Mouse (Mus musculus) midbrain, postnatal 0 days (tissue): ENCODE data around the gene Itga11. TPM values are rescaled to one million over a fixed set of nuclear protein-coding genes. Genes with fewer than 3 reads are reported as not detected.

Source experiments
- ATAC-seq: fragments of 200-750 bp; cut with Nextera tagmentation; 2 replicates; pipeline ENCODE4 v1.8.0; 2017; ENCODE audit warnings: moderate number of reproducible peaks, mild to moderate bottlenecking, moderate TSS enrichment, moderate library complexity; ENCODE audit not compliant: low FRiP score
- DNase-seq: peaks from one replicate; pipeline ENCODE4 v3.0.0-alpha.2; 2015; ENCODE audit warnings: low spot score
- H3K27ac ChIP-seq: fragments of 300-500 bp; sonication (generic); 2 replicates; pipeline ENCODE4 v1.5.1; 2014; ENCODE audit warnings: low read depth, mild to moderate bottlenecking, low read length, mixed read lengths
- H3K27me3 ChIP-seq: fragments of 300-500 bp; sonication (generic); 2 replicates; pipeline ENCODE4 v1.6.1; 2014; ENCODE audit warnings: low read length, control low read depth, mixed read lengths; ENCODE audit not compliant: insufficient read depth
- H3K36me3 ChIP-seq: fragments of 300-500 bp; sonication (generic); 2 replicates; pipeline ENCODE4 v1.6.1; 2014; ENCODE audit warnings: low read length, control low read depth, mixed read lengths; ENCODE audit not compliant: insufficient read depth
- H3K4me1 ChIP-seq: fragments of 300-500 bp; sonication (generic); 2 replicates; pipeline ENCODE4 v1.6.1; 2014; ENCODE audit warnings: mild to moderate bottlenecking, control low read depth, antibody characterized with exemption, low read length, mixed read lengths; ENCODE audit not compliant: insufficient read depth
- H3K4me2 ChIP-seq: fragments of 300-500 bp; sonication (generic); 2 replicates; pipeline ENCODE4 v1.6.1; 2014; ENCODE audit warnings: low read depth, mild to moderate bottlenecking, low read length, mixed read lengths; ENCODE audit not compliant: poor library complexity, severe bottlenecking
- H3K4me3 ChIP-seq: fragments of 300-500 bp; sonication (generic); 2 replicates; pipeline ENCODE4 v1.5.1; 2014; ENCODE audit warnings: low read depth, mild to moderate bottlenecking, low read length, moderate library complexity
- H3K9ac ChIP-seq: fragments of 300-500 bp; sonication (generic); replicated peaks from 2 replicates; pipeline ENCODE4 v1.6.1; 2014; ENCODE audit warnings: mild to moderate bottlenecking, low read length, moderate library complexity, mixed read lengths; ENCODE audit not compliant: poor library complexity, severe bottlenecking
- H3K9me3 ChIP-seq: fragments of 300-500 bp; sonication (generic); 2 replicates; pipeline ENCODE4 v1.6.1; 2016; ENCODE audit warnings: low read length, control low read depth
- CTCF ChIP-seq: IDR thresholded peaks from 2 replicates; pipeline ENCODE4 v1.5.1; 2016; ENCODE audit warnings: antibody characterized with exemption, mild to moderate bottlenecking
- WGBS: fragments of 180-500 bp; shearing (Covaris S2); extraction: QIAGEN DNeasy Blood & Tissue Kit; methylation state at CpG from one replicate; pipeline ENCODE4 v1.1.7; 2014; 5-methylcytosine and 5-hydroxymethylcytosine counted together
- polyA plus RNA-seq: library from polyadenylated mRNA; unstranded; fragments of >200 nt; fragmentation: Nextera tagmentation; extraction: Ambion mirVana; gene quantifications from 2 replicates; pipeline ENCODE4 v1.2.1, GENCODE M21; 2015
- total RNA-seq: library from RNA; depleted of rRNA; stranded (reverse); fragments of >200 nt; gene quantifications from 2 replicates; pipeline ENCODE4 v1.2.3, GENCODE M21; 2014

The Itga11 gene
- total and polyA plus RNA-seq, 2 experiments from 2014 or later: 0.52 to 2.3 TPM

DNA sequence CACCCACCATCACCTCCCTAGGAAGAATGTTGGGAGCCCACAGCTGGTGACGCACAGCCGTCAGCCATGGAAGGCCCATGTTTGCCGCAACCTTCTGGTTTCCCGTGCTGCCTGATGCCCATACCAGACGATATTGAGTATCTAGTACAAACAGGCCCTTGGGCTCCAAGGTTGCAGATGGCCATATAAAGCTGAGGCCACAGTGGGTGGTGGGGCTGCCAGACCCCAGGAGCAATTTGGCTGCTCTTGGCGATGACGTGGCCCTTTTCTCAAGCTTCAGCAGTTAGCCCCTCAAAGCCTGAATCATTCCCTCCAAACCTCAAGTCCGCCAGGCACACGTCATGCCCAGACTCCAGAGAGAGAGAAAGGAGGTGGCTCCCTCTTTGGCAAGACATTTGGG lies 46.5 kb downstream of the Itga11 start:
- 0 out of 2 replicates have a peak, but pooled peaks cover 5% of the 10 kb centered on the region for H3K4me1 ChIP-seq
- H3K9ac ChIP-seq: no peak overlapping the region
- H3K4me2 ChIP-seq: no peak overlapping the region
- WGBS: 89% methylated on average over 9 of the region's 9 CpGs
- no peak for DNase-seq
- no peaks in the 10 kb centered on the region for H3K27me3 ChIP-seq
- H3K36me3 ChIP-seq: no peaks in the 10 kb centered on the region
- no peak overlapping the region for H3K27ac ChIP-seq
- no peak for TF ChIP-seq CTCF
- H3K9me3 ChIP-seq: no peaks in the 10 kb centered on the region
- no peak for ATAC-seq
- H3K4me3 ChIP-seq: no peak overlapping the region

DNA sequence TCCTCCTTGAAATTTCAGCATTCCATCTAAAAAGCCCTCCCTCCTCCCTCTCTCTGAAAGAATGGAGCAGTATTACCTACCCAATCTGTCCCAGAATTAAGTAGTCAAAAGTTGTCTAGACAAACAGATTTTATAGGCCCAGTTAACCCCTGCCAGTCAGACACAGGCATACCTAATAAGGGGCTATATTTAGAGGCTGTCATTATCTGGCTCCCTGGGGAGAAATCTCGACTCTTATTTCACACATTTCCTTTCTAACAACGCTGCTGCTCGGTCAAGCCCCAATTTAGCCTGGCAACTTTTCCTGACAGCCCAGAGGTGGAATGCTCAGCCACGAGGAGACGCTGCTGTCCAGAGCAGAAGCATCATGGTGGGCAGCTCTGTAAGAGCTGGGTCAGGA lies 47.6 kb downstream of the Itga11 start:
- Histone ChIP-seq H3K4me3 (no peak overlapping the region), H3K36me3 (no peaks in the 10 kb centered on the region), H3K27ac (no peak overlapping the region), H3K9ac (no peak overlapping the region), H3K27me3 (no peaks in the 10 kb centered on the region), H3K4me2 (no peak overlapping the region), H3K9me3 (no peaks in the 10 kb centered on the region), H3K4me1 (0 out of 2 replicates have a peak, but pooled peaks cover 5% of the 10 kb centered on the region)
- ATAC-seq (no peak), DNase-seq (peak; percentile 12)
- 23% methylated on average over 5 of the region's 5 CpGs for WGBS
- TF ChIP-seq CTCF: 0 out of 2 replicates have a peak, but pooled peaks have one; percentile 5

DNA sequence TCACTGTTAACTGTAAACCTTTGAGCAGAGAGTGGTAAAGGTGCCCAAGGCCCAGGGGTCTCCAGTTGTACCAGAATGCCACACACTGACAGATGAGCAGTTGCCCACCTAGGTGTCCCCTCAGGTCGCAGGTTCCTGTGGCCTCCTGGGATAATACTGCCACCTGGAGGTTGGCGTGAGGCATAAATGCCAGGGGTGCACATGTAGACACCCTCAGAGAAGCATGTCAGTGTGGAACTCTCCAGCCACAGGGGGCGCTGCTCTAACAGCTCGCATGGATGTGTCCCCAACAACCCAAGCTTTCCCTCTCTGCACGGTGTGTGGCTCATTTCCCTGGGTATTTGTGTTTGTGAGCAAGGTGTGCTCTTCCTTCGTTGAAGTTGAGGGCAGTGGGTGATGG lies 48.8 kb downstream of the Itga11 start:
- Histone ChIP-seq H3K36me3 (no peaks in the 10 kb centered on the region), H3K9me3 (no peaks in the 10 kb centered on the region), H3K27ac (no peak overlapping the region), H3K27me3 (no peaks in the 10 kb centered on the region), H3K4me3 (no peak overlapping the region), H3K4me2 (no peak overlapping the region), H3K9ac (no peak overlapping the region), H3K4me1 (0 out of 2 replicates have a peak, but pooled peaks cover 5% of the 10 kb centered on the region)
- peak; percentile 49 for TF ChIP-seq CTCF
- DNase-seq (no peak), ATAC-seq (no peak)
- WGBS: 50% methylated on average over 6 of the region's 6 CpGs

DNA sequence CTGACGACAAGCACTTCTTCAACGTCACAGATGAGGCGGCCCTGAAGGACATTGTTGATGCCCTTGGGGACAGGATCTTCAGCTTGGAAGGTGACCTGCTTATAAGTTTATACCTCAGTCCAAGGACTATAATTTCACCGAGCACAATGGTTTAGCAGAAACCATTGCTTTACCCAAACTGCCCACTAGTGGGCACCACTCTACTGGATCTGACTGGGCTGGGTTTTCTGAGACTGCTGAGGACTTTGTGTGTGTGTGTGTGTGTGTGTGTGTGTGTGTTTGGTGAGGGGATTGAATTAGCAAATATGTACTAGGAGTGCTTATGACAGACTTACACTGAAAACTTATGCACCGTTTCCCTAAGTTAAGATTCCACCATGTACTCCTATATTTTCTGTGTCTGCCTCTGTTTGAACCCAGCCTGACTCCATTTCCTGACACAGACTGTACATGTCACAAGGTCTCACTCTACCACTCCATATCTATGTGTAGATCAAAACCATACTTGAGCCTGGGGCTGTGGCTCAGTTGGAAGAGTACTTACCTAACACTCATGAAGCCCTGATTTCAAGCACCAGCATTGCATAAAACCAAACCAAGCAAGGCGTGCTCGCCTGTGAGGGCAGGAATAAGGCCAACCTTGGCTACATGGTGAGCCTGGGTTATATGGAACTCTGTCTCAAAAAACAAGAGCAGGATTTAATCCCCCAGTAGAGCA lies 67.1 kb downstream of the Itga11 start:
- DNase-seq (peak; percentile 63), ATAC-seq (no peak)
- H3K4me1 ChIP-seq: no peaks in the 10 kb centered on the region
- 60% methylated on average over 7 of the region's 7 CpGs for WGBS
- no peak overlapping the region for H3K4me2 ChIP-seq
- TF ChIP-seq CTCF: peak; percentile 83
- no peak overlapping the region for H3K4me3 ChIP-seq
- H3K27me3 ChIP-seq: no peaks in the 10 kb centered on the region
- no peaks in the 10 kb centered on the region for H3K9me3 ChIP-seq
- H3K27ac ChIP-seq: no peak overlapping the region
- no peak overlapping the region for H3K9ac ChIP-seq
- H3K36me3 ChIP-seq: no peaks in the 10 kb centered on the region

DNA sequence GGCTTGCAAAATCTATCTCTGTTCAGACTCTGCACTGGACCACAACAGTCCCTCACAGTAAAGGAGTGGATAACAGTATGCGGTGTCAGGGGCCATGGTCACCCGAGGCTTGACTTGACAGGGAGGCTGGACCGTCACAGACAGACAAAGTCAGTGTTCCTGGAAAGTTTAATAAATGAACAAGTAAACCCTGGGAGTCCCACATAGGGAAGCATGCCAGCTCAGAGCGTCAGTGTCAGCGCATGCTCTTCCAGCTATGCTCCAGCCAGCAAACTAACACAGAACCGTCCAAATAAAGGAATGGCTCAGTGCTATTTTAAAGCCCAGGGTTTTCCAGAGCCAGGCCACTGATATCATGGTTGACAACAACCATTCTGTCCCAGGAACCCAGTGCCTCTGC lies 69.0 kb downstream of the Itga11 start:
- Histone ChIP-seq H3K4me2 (no peak overlapping the region), H3K27ac (no peak overlapping the region), H3K4me1 (no peaks in the 10 kb centered on the region), H3K27me3 (no peaks in the 10 kb centered on the region), H3K9ac (no peak overlapping the region), H3K36me3 (no peaks in the 10 kb centered on the region), H3K4me3 (no peak overlapping the region), H3K9me3 (no peaks in the 10 kb centered on the region)
- 74% methylated on average over 6 of the region's 6 CpGs for WGBS
- ATAC-seq (no peak), DNase-seq (peak; percentile 21)
- no peak for TF ChIP-seq CTCF

DNA sequence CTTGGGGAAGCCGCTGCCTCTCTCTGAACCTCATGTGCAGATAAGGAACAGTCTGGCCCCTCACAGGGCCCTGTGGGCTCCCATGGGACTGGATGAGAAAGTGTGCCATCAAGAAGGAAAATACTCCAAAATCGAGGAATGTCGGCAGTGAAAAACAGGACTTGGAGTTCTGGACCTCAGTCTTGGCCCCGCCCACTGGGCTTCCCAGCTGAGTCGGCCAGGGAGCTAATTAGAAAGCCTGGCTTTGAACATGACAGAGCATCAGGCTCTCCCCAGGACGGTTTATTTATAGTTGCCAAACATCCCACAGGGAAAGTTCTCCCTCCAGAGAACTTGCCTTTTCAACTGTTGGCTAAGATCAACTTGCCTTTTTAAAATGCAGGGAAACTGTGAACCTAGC lies 72.0 kb downstream of the Itga11 start:
- Histone ChIP-seq H3K4me2 (no peak overlapping the region), H3K9ac (no peak overlapping the region), H3K4me3 (no peak overlapping the region), H3K27ac (no peak overlapping the region), H3K27me3 (no peaks in the 10 kb centered on the region), H3K4me1 (no peaks in the 10 kb centered on the region), H3K36me3 (no peaks in the 10 kb centered on the region), H3K9me3 (no peaks in the 10 kb centered on the region)
- peak; percentile 21 for DNase-seq
- no peak for TF ChIP-seq CTCF
- no peak for ATAC-seq
- WGBS: 61% methylated on average over 6 of the region's 6 CpGs
